Mouse (Mus musculus): ENCODE results near the gene Cfap54.

DNA sequence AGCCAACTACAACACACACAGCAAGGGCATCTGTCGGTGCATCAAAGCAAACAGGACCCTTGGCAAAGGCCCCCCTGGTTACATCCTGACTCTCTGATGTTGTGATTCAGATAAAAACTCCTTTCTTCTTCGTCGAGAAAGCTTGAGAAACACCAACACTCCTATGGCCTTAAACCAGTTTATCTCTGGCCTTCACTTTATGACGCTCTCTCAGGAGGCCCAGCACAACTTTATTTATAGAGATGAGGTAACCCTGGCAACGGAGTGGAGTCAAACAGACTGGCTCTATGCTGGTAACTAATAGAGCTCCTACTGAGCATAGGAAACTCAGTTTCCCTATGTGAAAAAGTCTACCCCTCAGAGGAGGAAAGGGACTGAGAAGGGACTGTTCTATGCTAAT lies 146.9 kb downstream of the Cfap54 start:
- TF ChIP-seq CTCF (IDR thresholded peaks at IDR 0.05; ENCODE audit: insufficient read depth, low read depth, low read length), result no peak
- TF ChIP-seq POLR2A (IDR thresholded peaks at IDR 0.05; ENCODE audit: insufficient read depth, low read depth, low read length), result no peak
